Mouse (Mus musculus): ENCODE measurements at regions not wholly inside any gene's neighbourhood (a gene's known extent, or its start where the extent isn't known, plus 50 kb on each side); places are given as distances from the start of the nearest gene placed in this dataset.

GRCm38 (mm10) chr12:16269706-16270105 is 341.1 kb downstream of the Lpin1 start:
- no peak for DNase-seq (ENCODE audit: low spot score in 2 of 2)

- DNase-seq (ENCODE audit: low spot score in 2 of 2) = peak; percentile 12 to 20
Measured at GRCm38 (mm10) chr12:16268621-16269165, 342.1 kb downstream of the Lpin1 start.

- no peak for DNase-seq (ENCODE audit: low spot score in 2 of 2)
Measured at GRCm38 (mm10) chr12:16261465-16261864, 349.3 kb downstream of the Lpin1 start.

- no peak for DNase-seq (ENCODE audit: low spot score in 2 of 2)
Measured at GRCm38 (mm10) chr12:16260981-16261380, 349.8 kb downstream of the Lpin1 start.

- no peak for DNase-seq (ENCODE audit: low spot score in 2 of 2)
Measured at GRCm38 (mm10) chr12:16260501-16260900, 350.3 kb downstream of the Lpin1 start.

- DNase-seq (ENCODE audit: low spot score in 2 of 2) = no peak
Measured at GRCm38 (mm10) chr12:16250621-16251020, 360.1 kb downstream of the Lpin1 start.

- no peak for DNase-seq (ENCODE audit: low spot score in 2 of 2)
Measured at GRCm38 (mm10) chr12:16250096-16250495, 360.7 kb downstream of the Lpin1 start.

- DNase-seq (ENCODE audit: low spot score in 2 of 2) = no peak
Measured at GRCm38 (mm10) chr12:16239792-16240191, 371.0 kb downstream of the Lpin1 start.

- no peak for DNase-seq (ENCODE audit: low spot score in 2 of 2)
Measured at GRCm38 (mm10) chr12:16237498-16237897, 373.3 kb downstream of the Lpin1 start.

GRCm38 (mm10) chr12:16233559-16233958 is 377.2 kb downstream of the Lpin1 start:
- no peak for DNase-seq (ENCODE audit: low spot score in 2 of 2)

GRCm38 (mm10) chr12:16232828-16233227 is 377.9 kb downstream of the Lpin1 start:
- DNase-seq (ENCODE audit: low spot score in 2 of 2) = no peak

- DNase-seq (ENCODE audit: low spot score in 2 of 2) = no peak
Measured at GRCm38 (mm10) chr12:16232051-16232450, 378.7 kb downstream of the Lpin1 start.

GRCm38 (mm10) chr12:16231093-16231492 is 379.7 kb downstream of the Lpin1 start:
- DNase-seq (ENCODE audit: low spot score in 2 of 2) = no peak

- no peak for DNase-seq (ENCODE audit: low spot score in 2 of 2)
Measured at GRCm38 (mm10) chr12:16225428-16225827, 385.3 kb downstream of the Lpin1 start.

GRCm38 (mm10) chr12:16222836-16223450 is 387.8 kb downstream of the Lpin1 start:
- peak in 1 of 2 experiments; percentile 24 for DNase-seq (ENCODE audit: low spot score in 2 of 2)

GRCm38 (mm10) chr12:16222205-16222604 is 388.6 kb downstream of the Lpin1 start:
- DNase-seq (ENCODE audit: low spot score in 2 of 2) = no peak

GRCm38 (mm10) chr12:16221142-16221541 is 389.6 kb downstream of the Lpin1 start:
- DNase-seq (ENCODE audit: low spot score in 2 of 2) = no peak

- no peak for DNase-seq (ENCODE audit: low spot score in 2 of 2)
Measured at GRCm38 (mm10) chr12:16220561-16220960, 390.2 kb downstream of the Lpin1 start.

GRCm38 (mm10) chr12:16218906-16219305 is 391.9 kb downstream of the Lpin1 start:
- peak; percentile 17 to 42 for DNase-seq (ENCODE audit: low spot score in 2 of 2)

GRCm38 (mm10) chr12:16210553-16210952 is 393.8 kb upstream of the Trib2 start:
- DNase-seq (ENCODE audit: low spot score in 2 of 2) = no peak

- DNase-seq (ENCODE audit: low spot score in 2 of 2) = no peak
Measured at GRCm38 (mm10) chr12:16210111-16210510, 393.4 kb upstream of the Trib2 start.

- no peak for DNase-seq (ENCODE audit: low spot score in 2 of 2)
Measured at GRCm38 (mm10) chr12:16204941-16205340, 388.2 kb upstream of the Trib2 start.

GRCm38 (mm10) chr12:16196917-16197316 is 380.2 kb upstream of the Trib2 start:
- DNase-seq (ENCODE audit: low spot score in 2 of 2) = no peak

Measured in gastrocnemius, adult 8-10 months (tissue).